Mouse (Mus musculus): ENCODE results near the gene Pknox1. TPM values are rescaled to one million over a fixed set of nuclear protein-coding genes. Genes with fewer than 3 reads are reported as not detected.
"Not testable (repeated sequence)": the region's sequence is repeated elsewhere in the genome, so short reads cannot be mapped to it uniquely, and the experiment has no call there.

Pknox1 gene
- polyA plus RNA-seq, 1 experiment from 2014 or later = 39.4 TPM

DNA sequence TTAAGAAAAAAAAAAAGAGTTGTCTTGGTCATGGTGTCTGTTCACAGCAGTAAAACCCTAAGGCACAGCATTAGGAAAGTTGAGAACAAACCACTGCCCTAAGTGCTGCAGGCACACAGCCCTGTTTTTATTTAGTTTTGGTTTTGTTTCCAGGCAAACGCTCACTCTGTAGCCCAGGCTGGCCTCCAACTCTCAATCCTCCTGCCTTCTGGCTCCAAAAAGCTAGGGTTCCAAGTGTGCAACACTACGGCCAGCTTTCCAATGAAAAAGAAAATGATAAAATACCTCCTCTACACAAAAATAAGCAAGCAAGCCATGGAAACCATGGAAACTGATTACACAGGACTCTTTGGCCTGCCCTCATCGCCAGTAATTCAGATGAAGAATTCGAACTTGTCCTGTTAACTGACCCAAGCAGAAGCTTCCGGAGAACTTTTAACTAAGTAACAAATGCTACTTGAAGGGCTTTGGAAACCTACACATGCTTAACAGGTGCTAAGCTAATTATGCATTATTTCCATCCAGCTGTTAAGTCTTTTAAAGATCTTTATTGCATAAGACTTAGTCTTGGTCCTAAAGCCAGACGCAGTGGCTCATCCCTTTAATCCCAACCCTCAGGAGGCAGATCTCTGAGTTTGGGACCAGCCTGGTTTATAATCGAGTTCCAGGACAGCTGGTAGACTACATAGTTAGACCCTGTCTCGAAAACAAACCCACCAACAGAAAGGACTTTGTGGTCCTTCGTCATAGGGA lies 17.9 kb upstream of the Pknox1 start:
- H3K4me3 ChIP-seq (ENCODE audit: low read depth, low read length) = no peak overlapping the region
- H3K9me3 ChIP-seq (ENCODE audit: control insufficient read depth, low read length) = no peaks in the 10 kb centered on the region
- H3K4me2 ChIP-seq (ENCODE audit: low read length) = no peak overlapping the region
- H3K27ac ChIP-seq (ENCODE audit: low read depth) = no peak overlapping the region
- H3K9ac ChIP-seq (ENCODE audit: low read length) = no peak overlapping the region
- H3K4me1 ChIP-seq (replicated peaks; ENCODE audit: control insufficient read depth, insufficient read depth, low read length) = 0 out of 2 replicates have a peak, but pooled peaks cover 11% of the 10 kb centered on the region
- WGBS = 91% methylated on average over 9 of the region's 9 CpGs
- H3K36me3 ChIP-seq (ENCODE audit: control insufficient read depth, insufficient read depth, low read length) = no peaks in the 10 kb centered on the region
- ATAC-seq (replicated peaks; ENCODE audit: low FRiP score, low TSS enrichment, low read depth) (no peak), DNase-seq (ENCODE audit: low spot score) (no peak)
- no peaks in the 10 kb centered on the region for H3K27me3 ChIP-seq (replicated peaks; ENCODE audit: control insufficient read depth, insufficient read depth, low read length)

DNA sequence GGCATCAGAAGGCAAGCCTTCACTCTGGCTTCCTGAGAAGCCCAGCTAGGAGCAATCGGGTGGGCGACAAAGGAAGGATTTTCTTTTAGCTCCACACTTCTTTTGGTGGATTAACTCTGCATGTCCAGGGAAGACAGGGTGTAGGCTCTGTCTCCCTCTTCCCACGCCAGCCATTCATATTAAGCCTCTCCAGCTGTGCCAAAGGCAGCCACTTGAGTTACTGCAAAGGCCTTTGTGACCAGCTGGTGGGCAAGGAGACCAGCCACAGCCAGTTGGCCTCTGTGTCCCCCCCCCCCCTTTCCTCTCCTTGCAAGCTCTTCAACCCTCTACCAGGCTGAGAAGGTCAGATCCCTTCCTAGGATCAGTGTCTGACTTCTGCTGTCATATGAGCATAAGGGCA lies 16.6 kb upstream of the Pknox1 start:
- ATAC-seq (replicated peaks; ENCODE audit: low FRiP score, low TSS enrichment, low read depth) = no peak
- 77% methylated on average over 3 of the region's 3 CpGs for WGBS
- Histone ChIP-seq H3K27ac (ENCODE audit: low read depth) (no peak overlapping the region), H3K27me3 (replicated peaks; ENCODE audit: control insufficient read depth, insufficient read depth, low read length) (no peaks in the 10 kb centered on the region), H3K4me3 (ENCODE audit: low read depth, low read length) (no peak overlapping the region), H3K9me3 (ENCODE audit: control insufficient read depth, low read length) (no peaks in the 10 kb centered on the region), H3K9ac (ENCODE audit: low read length) (no peak overlapping the region), H3K4me2 (ENCODE audit: low read length) (no peak overlapping the region), H3K36me3 (ENCODE audit: control insufficient read depth, insufficient read depth, low read length) (no peaks in the 10 kb centered on the region), H3K4me1 (replicated peaks; ENCODE audit: control insufficient read depth, insufficient read depth, low read length) (0 out of 2 replicates have a peak, but pooled peaks cover 6% of the 10 kb centered on the region)
- DNase-seq (ENCODE audit: low spot score) = no peak

DNA sequence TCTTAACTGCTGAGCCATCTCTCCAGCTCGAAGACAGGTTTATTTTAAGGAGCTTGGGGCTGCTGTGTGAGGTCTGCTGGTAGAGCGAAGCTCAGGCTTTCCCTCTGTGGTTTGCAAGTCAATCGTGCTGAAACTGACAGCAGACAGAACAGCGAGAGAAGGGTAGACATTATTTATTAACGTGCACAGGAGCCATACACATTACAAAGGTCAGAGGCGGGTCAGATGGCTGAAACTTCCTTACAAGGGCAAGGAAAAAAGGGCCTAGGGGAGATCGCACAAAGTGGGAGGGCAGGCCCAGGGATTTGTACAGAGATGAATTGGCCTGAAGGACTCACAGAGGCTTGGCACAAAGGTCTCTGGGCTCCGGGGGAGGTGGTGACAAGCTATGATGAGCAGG lies 15.1 kb upstream of the Pknox1 start:
- Histone ChIP-seq H3K27me3 (replicated peaks; ENCODE audit: control insufficient read depth, insufficient read depth, low read length) (no peaks in the 10 kb centered on the region), H3K9me3 (ENCODE audit: control insufficient read depth, low read length) (no peaks in the 10 kb centered on the region), H3K4me3 (ENCODE audit: low read depth, low read length) (no peak overlapping the region), H3K36me3 (ENCODE audit: control insufficient read depth, insufficient read depth, low read length) (no peaks in the 10 kb centered on the region), H3K9ac (ENCODE audit: low read length) (no peak overlapping the region), H3K27ac (ENCODE audit: low read depth) (peak overlapping the region; percentile 52), H3K4me1 (replicated peaks; ENCODE audit: control insufficient read depth, insufficient read depth, low read length) (0 out of 2 replicates have a peak, but pooled peaks cover 2% of the 10 kb centered on the region), H3K4me2 (ENCODE audit: low read length) (no peak overlapping the region)
- ATAC-seq (replicated peaks; ENCODE audit: low FRiP score, low TSS enrichment, low read depth) (no peak), DNase-seq (ENCODE audit: low spot score) (no peak)
- WGBS = 16% methylated on average over 8 of the region's 8 CpGs

- not testable (repeated sequence) for H3K4me2 ChIP-seq (ENCODE audit: low read length); H3K36me3 ChIP-seq (ENCODE audit: control insufficient read depth, insufficient read depth, low read length); H3K9me3 ChIP-seq (ENCODE audit: control insufficient read depth, low read length); H3K27ac ChIP-seq (ENCODE audit: low read depth); H3K27me3 ChIP-seq (replicated peaks; ENCODE audit: control insufficient read depth, insufficient read depth, low read length); H3K4me3 ChIP-seq (ENCODE audit: low read depth, low read length); H3K9ac ChIP-seq (ENCODE audit: low read length); ATAC-seq (replicated peaks; ENCODE audit: low FRiP score, low TSS enrichment, low read depth); DNase-seq (ENCODE audit: low spot score)
- peaks cover 15% of the 10 kb centered on the region for H3K4me1 ChIP-seq (replicated peaks; ENCODE audit: control insufficient read depth, insufficient read depth, low read length)
- 95% methylated on average over 23 of the region's 23 CpGs for WGBS
Observed at GRCm38 (mm10) chr17:31552601-31553000, 11.9 kb upstream of the Pknox1 start.

DNA sequence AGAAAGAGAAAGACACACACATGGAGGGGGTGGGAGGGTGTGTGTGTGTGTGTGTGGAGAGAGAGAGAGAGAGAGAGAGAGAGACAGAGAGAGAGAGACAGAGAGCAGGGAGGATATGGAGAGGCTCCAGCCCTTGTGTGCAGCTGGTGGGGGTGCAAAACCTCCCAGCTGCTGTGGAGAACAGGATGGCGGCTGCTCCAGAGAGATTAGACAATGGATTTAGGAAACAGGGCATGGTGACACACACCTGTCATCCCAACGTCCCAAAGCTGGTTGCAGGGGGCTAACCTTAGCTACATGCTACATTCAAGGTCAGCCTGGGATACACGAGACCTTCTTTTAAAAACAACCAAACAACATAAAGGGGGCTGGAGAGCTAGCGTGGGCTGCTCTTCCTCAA lies 8.3 kb upstream of the Pknox1 start:
- no peak overlapping the region for H3K4me2 ChIP-seq (ENCODE audit: low read length)
- DNase-seq (ENCODE audit: low spot score) = no peak
- ATAC-seq (replicated peaks; ENCODE audit: low FRiP score, low TSS enrichment, low read depth) = no peak
- H3K4me1 ChIP-seq (replicated peaks; ENCODE audit: control insufficient read depth, insufficient read depth, low read length) = peaks cover 22% of the 10 kb centered on the region
- no peak overlapping the region for H3K4me3 ChIP-seq (ENCODE audit: low read depth, low read length)
- H3K27ac ChIP-seq (ENCODE audit: low read depth) = peak overlapping the region; percentile 73; the same call in 1 of the 2 replicates
- H3K9me3 ChIP-seq (ENCODE audit: control insufficient read depth, low read length) = no peaks in the 10 kb centered on the region
- H3K36me3 ChIP-seq (ENCODE audit: control insufficient read depth, insufficient read depth, low read length) = no peaks in the 10 kb centered on the region
- WGBS = 61% methylated on average over 4 of the region's 4 CpGs
- H3K27me3 ChIP-seq (replicated peaks; ENCODE audit: control insufficient read depth, insufficient read depth, low read length) = no peaks in the 10 kb centered on the region
- no peak overlapping the region for H3K9ac ChIP-seq (ENCODE audit: low read length)

DNA sequence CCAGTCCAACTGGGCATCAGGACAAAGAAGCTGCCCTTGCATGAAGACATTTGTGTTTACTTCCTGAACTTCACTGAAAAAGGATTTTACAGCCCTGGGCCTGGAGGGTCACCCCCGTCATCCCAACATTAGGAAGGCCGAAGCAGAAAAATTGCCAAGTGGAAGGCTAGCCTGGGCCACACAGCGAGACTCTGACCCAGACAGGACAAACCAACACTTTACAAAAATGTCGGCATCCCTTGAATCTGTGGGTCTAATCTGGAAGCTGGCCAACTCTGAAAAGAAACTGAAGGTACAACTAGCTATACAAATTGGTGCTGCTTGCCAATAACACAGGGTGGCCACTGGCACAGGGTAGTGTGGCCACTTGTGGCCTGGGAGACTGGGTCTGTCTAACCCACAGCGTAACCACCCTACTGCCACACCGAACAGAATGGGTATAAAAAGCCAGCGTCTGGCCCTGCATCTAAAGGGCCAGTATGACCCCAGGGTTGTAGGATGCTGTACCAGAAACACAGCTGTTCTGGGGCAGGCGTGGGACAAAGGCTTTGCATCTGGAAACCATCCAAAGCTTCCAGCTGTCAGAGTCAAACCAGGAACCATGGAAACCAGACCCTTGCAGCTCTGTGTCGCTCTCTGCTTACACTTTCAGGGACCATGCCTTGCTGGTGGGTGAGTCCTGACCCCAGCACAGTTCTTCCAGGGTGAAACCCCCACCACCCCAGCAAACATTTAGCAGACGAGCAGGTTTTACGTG lies 7.2 kb upstream of the Pknox1 start:
- Histone ChIP-seq H3K36me3 (ENCODE audit: control insufficient read depth, insufficient read depth, low read length) (no peaks in the 10 kb centered on the region), H3K4me3 (ENCODE audit: low read depth, low read length) (no peak overlapping the region), H3K9me3 (ENCODE audit: control insufficient read depth, low read length) (no peaks in the 10 kb centered on the region), H3K4me1 (replicated peaks; ENCODE audit: control insufficient read depth, insufficient read depth, low read length) (peaks cover 22% of the 10 kb centered on the region), H3K9ac (ENCODE audit: low read length) (no peak overlapping the region), H3K4me2 (ENCODE audit: low read length) (peak overlapping the region; percentile 34), H3K27ac (ENCODE audit: low read depth) (peak overlapping the region; percentile 73), H3K27me3 (replicated peaks; ENCODE audit: control insufficient read depth, insufficient read depth, low read length) (no peaks in the 10 kb centered on the region)
- 32% methylated on average over 11 of the region's 11 CpGs for WGBS
- peak; percentile 78 for ATAC-seq (replicated peaks; ENCODE audit: low FRiP score, low TSS enrichment, low read depth)
- DNase-seq (ENCODE audit: low spot score) = peak; percentile 77

GRCm38 (mm10) chr17:31557947-31558542 lies 6.5 kb upstream of the Pknox1 start:
- WGBS = 59% methylated on average over 10 of the region's 10 CpGs
- no peaks in the 10 kb centered on the region for H3K9me3 ChIP-seq (ENCODE audit: control insufficient read depth, low read length)
- peak overlapping the region; percentile 73 for H3K27ac ChIP-seq (ENCODE audit: low read depth)
- H3K4me2 ChIP-seq (ENCODE audit: low read length) = peak overlapping the region; percentile 34
- no peaks in the 10 kb centered on the region for H3K27me3 ChIP-seq (replicated peaks; ENCODE audit: control insufficient read depth, insufficient read depth, low read length)
- no peak overlapping the region for H3K9ac ChIP-seq (ENCODE audit: low read length)
- no peak overlapping the region for H3K4me3 ChIP-seq (ENCODE audit: low read depth, low read length)
- no peaks in the 10 kb centered on the region for H3K36me3 ChIP-seq (ENCODE audit: control insufficient read depth, insufficient read depth, low read length)
- H3K4me1 ChIP-seq (replicated peaks; ENCODE audit: control insufficient read depth, insufficient read depth, low read length) = peaks cover 22% of the 10 kb centered on the region
- ATAC-seq (replicated peaks; ENCODE audit: low FRiP score, low TSS enrichment, low read depth) = peak; percentile 6; the same call in 1 of the 2 replicates
- DNase-seq (ENCODE audit: low spot score) = no peak

DNA sequence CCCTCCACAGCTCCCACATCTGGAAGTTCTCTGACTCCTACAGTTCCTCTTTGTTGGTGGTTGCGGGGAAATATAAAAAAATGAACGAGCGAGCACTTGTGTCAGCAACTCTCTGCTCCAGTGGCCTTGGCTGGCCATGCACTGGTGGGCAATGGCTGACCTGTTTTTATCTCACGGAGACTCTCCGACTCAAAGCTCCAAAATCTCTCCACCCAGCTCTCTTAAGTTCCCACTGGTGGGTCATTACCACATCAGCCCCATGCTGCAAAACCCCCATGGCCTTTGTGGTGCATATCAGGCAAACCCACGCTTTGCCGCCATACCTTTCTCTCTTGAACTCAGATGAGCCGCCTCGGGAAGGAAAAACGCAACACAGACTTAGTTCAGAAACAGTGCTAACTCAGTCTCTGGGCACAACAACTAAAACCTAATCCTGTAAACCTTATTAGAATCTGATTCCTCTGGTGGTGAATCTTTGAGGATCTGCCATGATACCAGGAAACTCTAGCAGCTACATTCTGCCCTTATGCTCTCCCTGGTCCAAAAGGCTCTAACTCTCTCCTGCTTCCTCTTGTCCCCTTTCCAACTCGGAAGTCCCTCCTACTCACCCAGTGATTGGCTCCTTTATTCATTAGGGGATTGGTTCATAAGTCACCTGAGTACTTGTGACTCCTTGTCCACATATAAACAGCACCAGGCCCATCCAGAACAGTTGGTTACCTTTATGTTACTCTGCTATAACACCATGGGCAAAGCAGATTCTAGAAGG lies 5.3 kb upstream of the Pknox1 start:
- no peak overlapping the region for H3K9ac ChIP-seq (ENCODE audit: low read length)
- no peaks in the 10 kb centered on the region for H3K27me3 ChIP-seq (replicated peaks; ENCODE audit: control insufficient read depth, insufficient read depth, low read length)
- DNase-seq (ENCODE audit: low spot score) = no peak
- 84% methylated on average over 11 of the region's 11 CpGs for WGBS
- no peak for ATAC-seq (replicated peaks; ENCODE audit: low FRiP score, low TSS enrichment, low read depth)
- H3K4me2 ChIP-seq (ENCODE audit: low read length) = no peak overlapping the region
- H3K27ac ChIP-seq (ENCODE audit: low read depth) = no peak overlapping the region
- H3K4me1 ChIP-seq (replicated peaks; ENCODE audit: control insufficient read depth, insufficient read depth, low read length) = peaks cover 28% of the 10 kb centered on the region
- no peaks in the 10 kb centered on the region for H3K36me3 ChIP-seq (ENCODE audit: control insufficient read depth, insufficient read depth, low read length)
- H3K4me3 ChIP-seq (ENCODE audit: low read depth, low read length) = no peak overlapping the region
- no peaks in the 10 kb centered on the region for H3K9me3 ChIP-seq (ENCODE audit: control insufficient read depth, low read length)

Measured in intestine, embryonic 14.5 days (tissue).